Mouse (Mus musculus) spleen, postnatal 36 days (tissue): Measurements from ENCODE around the gene Bcas1.
A peak's percentile ranks its signal among the peaks of the same experiment; 100 is the strongest.

ENCODE experiments used
- DNase-seq, 2 experiments: peaks; one replicate each; pipeline ENCODE4 v3.0.0; 2022; ENCODE audit warnings: low spot score in 2 of 2, mixed read lengths in 1 of 2

Gene Bcas1

DNA sequence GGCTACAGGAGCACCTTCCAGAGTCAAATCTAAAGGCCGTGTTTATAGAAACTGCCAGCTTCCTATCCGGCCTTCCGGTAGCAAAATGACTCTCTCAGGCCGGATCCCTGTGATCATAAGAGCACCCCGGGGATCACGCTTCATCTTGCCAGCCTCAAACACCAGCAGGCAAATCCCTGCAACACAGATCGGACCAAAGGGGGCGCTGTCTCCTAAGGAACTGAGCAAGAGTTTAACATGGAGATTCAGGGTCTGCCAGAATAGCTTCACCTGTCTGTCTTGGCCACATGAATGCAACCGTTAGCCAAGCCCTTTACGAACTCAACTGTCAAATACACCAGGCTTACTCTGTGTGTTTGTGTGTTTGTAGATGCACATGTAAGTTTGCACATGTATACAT, 8.9 kb downstream of the Bcas1 start:
- DNase-seq, result no peak

- DNase-seq, result no peak
These were observed 16.0 kb downstream of the Bcas1 start for GRCm38 (mm10) chr2:170411490-170412168.

DNA sequence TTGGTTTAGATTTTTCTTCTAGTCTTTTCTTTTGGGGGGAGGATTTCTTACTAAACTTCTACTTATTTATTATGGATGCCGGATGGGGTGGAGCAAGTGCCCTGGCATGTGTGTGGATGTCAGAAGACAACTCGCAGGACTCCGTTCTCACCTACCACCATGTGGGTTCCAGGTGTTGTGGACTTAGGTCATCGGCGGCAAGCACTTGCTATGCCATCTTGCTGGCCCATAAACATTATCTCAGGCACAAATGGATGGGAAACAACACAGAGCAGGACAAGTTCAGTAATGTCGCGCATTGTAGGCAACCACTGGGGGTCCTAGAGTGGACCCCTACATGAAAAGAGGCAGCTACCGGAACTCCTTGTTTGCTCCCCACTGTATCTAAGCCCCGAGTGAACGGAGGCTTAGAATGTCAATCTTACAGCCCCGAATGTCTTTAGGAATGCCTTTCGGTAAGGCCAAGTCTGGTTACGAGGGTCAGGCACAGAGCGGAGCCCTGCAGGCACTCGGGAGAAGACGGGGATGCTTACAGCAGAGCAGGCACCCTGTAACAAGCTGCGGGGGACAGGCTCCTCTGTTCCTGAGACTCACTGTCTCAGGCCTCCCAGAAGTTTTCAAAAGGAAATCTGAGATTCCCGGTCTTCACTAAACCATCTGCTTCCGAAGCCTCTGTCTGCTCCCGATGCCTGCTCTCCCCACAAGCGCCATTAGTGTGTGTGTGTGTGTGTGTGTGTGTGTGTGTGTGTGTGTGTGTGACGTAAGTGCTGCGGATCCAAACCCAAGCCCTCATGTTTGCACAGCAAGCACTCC, 16.8 kb downstream of the Bcas1 start:
- DNase-seq, result no peak

GRCm38 (mm10) chr2:170406438-170406837, 21.2 kb downstream of the Bcas1 start:
- DNase-seq, result no peak

- no peak for DNase-seq
These were observed 22.7 kb downstream of the Bcas1 start for GRCm38 (mm10) chr2:170404781-170405573.

DNA sequence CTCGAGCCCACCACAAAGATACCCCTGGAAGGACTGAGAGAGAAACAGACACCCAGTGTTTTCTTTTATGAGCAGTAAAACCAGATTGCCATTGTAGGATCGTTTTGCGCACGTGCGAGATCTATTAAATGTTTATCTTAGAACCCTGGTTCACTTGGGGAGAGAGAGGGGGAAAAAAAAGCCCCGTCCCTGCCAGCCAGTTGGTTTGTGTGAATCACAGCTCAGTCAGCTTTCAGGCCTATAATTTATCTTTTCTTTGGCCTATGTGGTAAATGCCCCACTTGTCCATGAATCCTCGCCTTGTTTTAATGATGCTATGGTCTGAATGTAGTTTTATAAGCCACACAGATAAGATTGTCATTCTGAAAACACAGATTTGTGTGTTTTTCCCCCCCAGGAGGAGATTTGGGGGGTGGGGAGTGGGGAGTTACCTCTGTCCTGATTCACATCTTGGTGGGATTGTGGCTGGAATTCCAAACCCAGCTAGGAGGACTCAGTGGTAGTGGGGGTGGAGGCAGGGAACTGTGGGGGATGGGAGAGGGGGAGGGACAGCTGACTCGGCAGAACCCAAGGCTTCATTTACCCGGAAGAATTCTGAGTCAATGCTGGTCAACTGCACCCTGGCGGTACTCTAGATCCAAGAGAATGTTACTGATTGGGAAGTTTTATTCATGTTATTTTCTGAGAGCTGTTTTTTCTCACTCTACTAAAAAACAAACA, 23.8 kb downstream of the Bcas1 start:
- DNase-seq, result no peak

DNA sequence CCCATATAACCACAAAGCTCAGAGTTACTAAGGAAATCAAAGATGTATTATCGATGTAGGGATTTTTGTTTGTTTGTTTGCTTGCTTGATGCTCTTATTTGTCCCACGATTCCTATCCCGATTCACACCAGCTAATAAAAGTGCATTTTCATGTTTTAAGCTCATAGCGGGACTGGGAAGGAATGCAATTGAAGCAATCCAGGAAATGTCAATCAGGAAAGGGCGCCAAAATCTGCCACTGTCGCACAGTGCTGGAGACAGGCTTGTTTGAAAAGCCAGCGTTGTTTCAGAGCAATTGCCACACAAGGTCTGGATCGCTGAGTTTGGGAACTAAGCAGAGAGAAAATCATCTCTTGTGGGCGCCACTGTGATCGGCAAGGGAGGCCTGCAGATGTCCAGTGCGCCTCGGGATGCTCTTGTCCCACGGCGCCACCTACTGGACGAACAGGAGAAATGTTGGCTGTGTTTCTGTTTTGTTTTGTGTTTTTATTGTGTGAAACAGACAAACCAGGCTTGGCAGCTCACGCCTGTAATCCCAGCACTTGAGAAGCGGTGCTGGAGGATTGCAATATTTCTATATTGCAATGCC, 26.3 kb downstream of the Bcas1 start:
- DNase-seq, result peak; percentile 29 to 40

DNA sequence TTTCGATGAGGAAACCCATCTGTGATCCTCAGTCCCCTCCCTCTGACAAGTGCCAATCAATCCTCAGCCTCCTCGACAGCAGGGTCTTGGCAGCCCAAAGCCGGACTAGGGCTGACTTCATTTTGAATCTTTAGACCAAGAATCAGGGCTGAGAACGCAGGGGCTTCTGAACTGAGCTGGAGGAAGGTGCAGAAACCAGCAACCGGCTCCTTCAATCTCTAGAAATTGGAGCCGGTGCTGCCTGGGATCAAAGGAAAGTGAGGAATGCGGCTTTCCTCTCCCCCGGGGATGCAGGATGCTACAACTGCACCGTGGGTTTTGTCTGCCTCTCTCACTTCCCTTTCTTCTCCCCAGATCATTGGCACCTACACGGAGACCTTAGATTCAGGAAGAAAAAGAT, 27.0 kb downstream of the Bcas1 start:
- no peak for DNase-seq

DNA sequence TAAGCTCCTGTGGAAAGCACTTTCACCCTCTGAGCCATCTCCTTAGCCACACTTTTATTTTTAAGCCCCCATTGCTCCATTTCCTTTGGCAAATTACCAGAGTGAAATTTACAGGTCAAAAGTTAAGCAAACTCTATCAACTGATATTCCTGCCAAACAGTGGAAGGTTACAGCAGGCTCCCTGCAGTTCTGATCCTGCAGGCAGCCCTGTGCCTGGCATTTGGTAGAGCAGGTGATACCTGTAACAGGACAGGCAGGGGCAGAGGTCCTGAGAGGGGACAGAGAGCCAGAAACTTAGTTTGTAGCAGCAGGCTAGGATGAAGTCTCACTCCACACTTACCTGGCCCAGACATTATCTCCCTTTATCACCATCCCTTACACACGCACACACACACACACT, 35.7 kb downstream of the Bcas1 start:
- DNase-seq, result no peak

DNA sequence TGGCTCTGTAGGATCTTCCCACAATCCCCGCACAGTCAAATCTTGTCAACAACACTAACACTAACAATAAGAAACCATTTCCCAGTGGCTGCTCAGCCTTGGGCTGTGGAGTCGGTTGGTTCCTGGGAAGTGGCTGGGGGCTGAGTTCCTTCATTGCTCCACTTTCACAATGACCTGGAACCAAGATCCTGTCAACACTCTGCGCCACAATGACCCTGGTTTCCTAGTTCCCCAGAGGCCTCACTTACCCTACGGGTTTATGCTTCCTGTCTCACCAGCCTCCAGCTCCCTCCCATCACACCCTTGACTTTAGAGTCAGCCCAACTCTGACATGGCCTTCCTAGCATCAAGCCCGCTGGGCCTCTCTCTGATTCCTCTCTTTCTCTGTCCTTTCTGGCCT, 39.3 kb downstream of the Bcas1 start:
- no peak for DNase-seq

DNA sequence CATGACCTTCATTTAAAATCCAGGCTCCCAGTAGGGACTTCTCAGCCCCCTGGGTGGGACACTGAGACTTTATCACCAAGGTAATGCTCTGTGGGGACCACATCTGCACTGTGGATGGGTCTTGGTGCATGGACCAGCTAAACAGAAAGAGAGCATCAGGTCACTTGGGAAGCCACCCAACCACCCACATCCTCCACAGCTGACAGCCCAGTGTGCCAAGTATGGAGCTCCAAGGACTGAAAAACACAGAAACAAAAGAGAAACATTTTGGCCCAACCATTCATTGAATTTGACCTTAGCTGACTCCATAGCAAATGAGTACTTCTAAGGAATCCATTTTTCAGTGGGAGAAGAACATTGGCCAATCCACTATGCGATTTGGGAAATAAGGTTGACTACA, 42.1 kb downstream of the Bcas1 start:
- DNase-seq, result no peak

GRCm38 (mm10) chr2:170384770-170385169, 42.9 kb downstream of the Bcas1 start:
- DNase-seq, result no peak

DNA sequence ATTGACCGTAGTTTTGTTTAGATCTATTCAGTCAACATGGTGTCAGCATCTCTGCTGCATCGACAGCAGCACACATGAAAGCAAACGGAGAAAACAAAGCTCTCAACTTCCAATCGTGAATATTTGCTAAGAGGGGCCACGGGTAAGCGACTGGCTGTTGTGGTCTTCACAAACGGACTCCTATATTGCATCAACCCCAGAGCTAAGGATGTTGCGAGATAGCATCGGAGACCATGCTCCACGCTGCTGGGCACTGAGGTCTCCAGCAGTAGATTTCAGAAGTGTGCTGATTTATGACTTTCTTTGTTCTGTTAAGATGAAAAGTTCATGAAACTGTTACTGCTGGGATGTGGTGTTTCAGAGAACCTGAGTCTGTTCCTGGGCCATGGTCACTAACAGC, 54.3 kb downstream of the Bcas1 start:
- DNase-seq, result no peak

GRCm38 (mm10) chr2:170365676-170366075, 62.0 kb downstream of the Bcas1 start:
- no peak for DNase-seq

DNA sequence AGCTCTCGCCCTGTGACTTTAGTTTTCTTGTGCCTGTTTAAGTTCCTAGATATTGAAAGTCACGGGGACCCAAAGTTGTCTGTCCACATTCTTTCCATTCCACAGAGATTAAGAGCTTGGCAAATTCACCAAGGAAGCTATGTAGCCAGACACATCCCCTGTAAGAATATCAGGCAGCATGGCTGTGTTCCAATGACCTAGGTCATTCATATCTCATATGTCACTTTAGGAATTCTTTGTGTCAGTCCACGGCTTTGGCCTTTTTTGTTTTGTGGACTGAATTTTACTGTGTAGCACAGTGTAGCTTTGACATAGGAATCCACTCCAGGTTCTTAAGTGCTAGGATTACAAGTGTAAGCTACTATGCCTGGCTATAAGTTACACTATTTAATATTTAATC, 62.4 kb downstream of the Bcas1 start:
- DNase-seq, result no peak

DNA sequence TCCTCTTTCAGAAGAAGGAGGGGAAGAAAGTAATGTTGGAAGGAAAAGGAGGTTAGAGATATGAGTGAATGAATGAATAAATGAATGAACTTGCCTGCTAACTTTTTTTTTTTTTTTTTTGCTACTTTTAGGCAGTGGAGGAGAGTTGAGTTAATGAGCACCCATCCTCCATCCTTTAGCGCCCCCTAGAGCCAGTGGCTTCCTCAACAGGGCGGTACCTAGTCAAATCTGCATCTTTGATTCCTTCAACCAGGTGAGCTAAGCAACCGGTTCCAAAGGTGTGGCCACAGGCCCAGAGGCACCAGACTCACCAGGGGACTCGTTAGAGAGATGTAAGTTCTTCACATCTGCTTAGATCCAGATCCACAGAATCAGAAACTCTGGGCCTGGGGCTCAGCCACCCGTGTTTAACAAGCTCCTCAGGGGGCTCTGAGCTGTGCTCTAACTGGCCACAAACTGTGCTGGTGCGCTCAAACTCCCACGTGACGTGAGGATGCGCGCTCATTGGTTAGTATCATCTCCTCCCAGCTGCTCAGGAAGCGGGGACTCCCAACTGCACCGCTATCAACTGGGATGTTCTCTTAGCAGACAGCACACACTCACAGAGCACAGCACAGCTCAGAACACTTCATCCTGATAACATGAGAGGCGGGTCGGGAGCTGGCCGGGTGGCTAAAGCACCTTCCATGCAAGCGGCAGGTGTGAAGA, 70.8 kb downstream of the Bcas1 start:
- no peak for DNase-seq

DNA sequence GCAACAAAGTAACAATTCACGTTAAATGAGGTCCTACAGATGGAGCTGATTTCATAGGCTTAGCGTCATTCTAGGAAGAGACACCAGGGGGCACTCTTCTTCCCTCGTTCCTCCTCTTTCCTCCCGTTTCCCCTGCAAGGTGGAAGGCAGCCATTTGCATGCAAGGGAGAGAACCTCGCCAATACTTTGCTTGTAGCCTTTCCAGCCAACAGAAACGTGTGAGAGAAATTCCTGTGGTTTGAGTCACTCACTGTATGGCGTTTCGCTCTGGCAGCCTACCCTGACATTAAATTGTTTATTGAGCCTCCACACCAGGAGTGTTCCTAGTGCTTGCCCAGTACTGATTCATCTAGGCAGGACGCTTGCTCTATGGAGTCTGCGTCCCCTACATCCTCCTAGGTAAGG, 72.7 kb downstream of the Bcas1 start:
- DNase-seq, result no peak

- DNase-seq, result no peak
These were observed 75.4 kb downstream of the Bcas1 start for GRCm38 (mm10) chr2:170352273-170352672.

DNA sequence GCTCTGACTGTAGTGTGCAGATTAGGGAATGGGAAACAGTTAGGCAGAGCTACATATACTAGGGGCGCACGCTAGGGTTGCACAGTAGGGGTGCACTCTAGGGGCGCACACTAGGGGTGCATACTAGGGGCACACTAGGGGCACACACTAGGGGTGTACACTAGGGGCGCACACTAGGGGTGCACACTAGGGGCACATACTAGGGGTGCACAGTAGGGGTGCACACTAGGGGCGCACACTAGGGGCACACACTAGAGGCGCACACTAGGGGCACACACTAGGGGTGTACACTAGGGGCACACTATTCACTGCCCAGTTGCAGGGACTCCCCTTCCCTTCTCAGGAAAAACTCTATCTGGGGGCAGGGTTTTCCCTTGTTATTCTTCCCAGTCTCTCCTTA, 75.8 kb downstream of the Bcas1 start:
- DNase-seq, result no peak

GRCm38 (mm10) chr2:170349784-170350183, 77.9 kb downstream of the Bcas1 start:
- DNase-seq, result no peak

DNA sequence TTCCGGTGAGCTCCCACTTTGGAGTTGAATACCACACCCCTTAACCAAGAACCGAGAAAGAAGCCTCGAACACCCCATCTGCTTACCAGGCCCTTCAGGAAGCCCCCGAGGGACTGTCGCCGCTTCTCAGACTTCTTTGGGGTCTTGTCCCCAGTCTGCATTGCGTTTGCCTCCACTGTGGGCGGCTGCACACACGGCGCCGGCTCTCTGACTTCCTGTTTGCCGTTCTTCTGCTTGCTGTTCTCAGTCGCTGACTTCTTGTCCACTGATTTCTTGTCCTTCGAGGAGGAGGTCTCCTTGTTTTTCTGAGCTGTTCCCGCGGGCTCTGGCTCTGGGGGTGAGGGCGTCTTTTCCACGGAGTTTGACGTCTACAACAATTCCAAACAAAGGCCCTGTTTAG, 78.5 kb downstream of the Bcas1 start:
- no peak for DNase-seq
